Mouse (Mus musculus): ENCODE measurements around the gene Polr1e. TPM values are rescaled to one million over a fixed set of nuclear protein-coding genes. Genes with fewer than 3 reads are reported as not detected.
"Not testable (repeated sequence)": the region's sequence is repeated elsewhere in the genome, so short reads cannot be mapped to it uniquely, and the experiment has no call there.

The Polr1e gene
- polyA plus RNA-seq, 1 experiment from 2014 or later, result 36.7 TPM

DNA sequence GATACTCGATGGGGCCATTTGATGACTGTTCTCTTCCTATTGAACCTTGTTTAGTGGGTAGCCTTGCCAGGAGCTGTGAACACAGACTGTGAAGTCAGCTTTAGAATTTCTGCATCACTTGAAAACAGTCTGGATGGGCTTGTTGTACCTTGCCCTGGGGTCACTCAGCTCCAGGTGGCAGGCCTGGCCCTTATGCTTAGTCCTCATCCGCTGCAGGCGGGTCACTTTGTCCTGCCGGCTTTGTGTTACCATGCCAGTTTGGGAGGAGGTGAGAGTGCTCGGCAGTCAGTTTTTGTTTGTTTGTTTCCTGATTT is 36.5 kb upstream of the Polr1e start:
- 24% methylated on average over 5 of the region's 5 CpGs for WGBS
- ATAC-seq, result no peak
- no peak overlapping the region for H3K27ac ChIP-seq
- no peaks in the 10 kb centered on the region for H3K27me3 ChIP-seq
- peaks cover 27% of the 10 kb centered on the region for H3K4me1 ChIP-seq (replicated peaks)
- H3K36me3 ChIP-seq, result 0 out of 2 replicates have a peak, but pooled peaks cover 7% of the 10 kb centered on the region
- no peaks in the 10 kb centered on the region for H3K9me3 ChIP-seq
- H3K4me3 ChIP-seq (replicated peaks), result peak overlapping the region; percentile 56
- 0 out of 2 replicates have a peak overlapping the region, but pooled peaks have one; percentile 76 for H3K9ac ChIP-seq (replicated peaks)
- peak overlapping the region; percentile 85 for H3K4me2 ChIP-seq (replicated peaks)

DNA sequence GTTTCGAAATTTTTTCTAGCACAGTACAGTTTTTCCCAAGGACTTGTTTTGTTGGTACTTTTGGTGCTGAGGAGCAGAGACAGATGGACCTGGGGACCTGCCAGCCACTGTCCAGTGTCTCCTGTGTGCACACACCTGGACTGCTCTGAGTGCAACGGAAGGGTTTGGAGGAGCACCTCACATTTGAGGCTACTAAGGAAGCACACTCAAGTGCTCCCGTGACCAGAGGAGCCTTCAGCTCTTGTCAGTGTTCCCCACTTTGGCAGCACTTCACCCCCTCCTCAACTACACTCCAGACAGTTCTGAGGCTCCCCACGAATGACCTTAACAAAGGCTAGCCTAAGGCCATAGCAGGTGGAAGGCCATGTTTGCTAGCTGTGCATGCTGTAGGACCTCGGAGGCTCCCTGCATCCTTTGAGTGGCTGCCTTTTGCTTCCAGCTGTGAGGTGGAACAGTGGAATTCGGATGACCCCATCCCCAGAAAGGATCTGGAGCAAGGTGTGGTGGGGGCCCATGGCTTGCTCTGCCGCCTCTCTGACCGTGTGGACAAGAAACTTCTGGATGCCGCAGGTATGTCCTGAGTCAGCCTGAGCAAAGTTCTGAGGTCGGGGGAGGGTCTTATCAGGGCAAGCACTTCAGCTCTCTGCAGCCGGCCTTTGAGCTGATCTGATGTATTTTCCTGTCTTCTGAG is 35.8 kb upstream of the Polr1e start:
- no peaks in the 10 kb centered on the region for H3K9me3 ChIP-seq
- no peak overlapping the region for H3K4me3 ChIP-seq (replicated peaks)
- WGBS, result 75% methylated on average over 11 of the region's 11 CpGs
- H3K36me3 ChIP-seq, result peaks cover 12% of the 10 kb centered on the region; the same call in 1 of the 2 replicates
- H3K9ac ChIP-seq (replicated peaks), result no peak overlapping the region
- H3K27me3 ChIP-seq, result no peaks in the 10 kb centered on the region
- H3K4me1 ChIP-seq (replicated peaks), result peaks cover 27% of the 10 kb centered on the region
- H3K27ac ChIP-seq, result no peak overlapping the region
- H3K4me2 ChIP-seq (replicated peaks), result peak overlapping the region; percentile 85; the same call in 1 of the 2 replicates
- ATAC-seq, result no peak

GRCm38 (mm10) chr4:44983131-44983740 is 35.1 kb upstream of the Polr1e start:
- WGBS, result 90% methylated on average over 10 of the region's 10 CpGs
- no peak for ATAC-seq
- no peak overlapping the region for H3K27ac ChIP-seq

GRCm38 (mm10) chr4:44990560-44990959 is 27.8 kb upstream of the Polr1e start:
- Histone ChIP-seq H3K27ac (no peak overlapping the region), H3K4me1 (replicated peaks) (peaks cover under 1% of the 10 kb centered on the region; the same call in 1 of the 2 replicates), H3K4me2 (replicated peaks) (no peak overlapping the region), H3K9me3 (no peaks in the 10 kb centered on the region), H3K9ac (replicated peaks) (no peak overlapping the region), H3K36me3 (peaks cover 68% of the 10 kb centered on the region), H3K27me3 (no peaks in the 10 kb centered on the region), H3K4me3 (replicated peaks) (no peak overlapping the region)
- no peak for ATAC-seq
- 87% methylated on average over 5 of the region's 5 CpGs for WGBS

More at GRCm38 (mm10) chr4:44983131-44983740, 35.1 kb upstream of the Polr1e start:
- Histone ChIP-seq H3K9ac (replicated peaks) (no peak overlapping the region), H3K4me3 (replicated peaks) (no peak overlapping the region), H3K27me3 (no peaks in the 10 kb centered on the region), H3K4me2 (replicated peaks) (no peak overlapping the region), H3K4me1 (replicated peaks) (peaks cover 27% of the 10 kb centered on the region), H3K36me3 (peaks cover 17% of the 10 kb centered on the region), H3K9me3 (no peaks in the 10 kb centered on the region)

- H3K9ac ChIP-seq (replicated peaks); ATAC-seq; H3K9me3 ChIP-seq; H3K27ac ChIP-seq; H3K27me3 ChIP-seq; H3K4me3 ChIP-seq (replicated peaks); H3K4me2 ChIP-seq (replicated peaks): not testable (repeated sequence)
- 93% methylated on average over 11 of the region's 11 CpGs for WGBS
- peaks cover 12% of the 10 kb centered on the region for H3K4me1 ChIP-seq (replicated peaks)
- peaks cover 65% of the 10 kb centered on the region for H3K36me3 ChIP-seq
These were observed 26.1 kb upstream of the Polr1e start for GRCm38 (mm10) chr4:44992330-44992729.

GRCm38 (mm10) chr4:44993179-44993578 is 25.2 kb upstream of the Polr1e start:
- not testable (repeated sequence) for H3K9me3 ChIP-seq; H3K4me2 ChIP-seq (replicated peaks); ATAC-seq; H3K27me3 ChIP-seq; H3K9ac ChIP-seq (replicated peaks); H3K4me3 ChIP-seq (replicated peaks); H3K27ac ChIP-seq
- 93% methylated on average over 14 of the region's 14 CpGs for WGBS
- Histone ChIP-seq H3K4me1 (replicated peaks) (peaks cover 16% of the 10 kb centered on the region), H3K36me3 (peaks cover 59% of the 10 kb centered on the region)

DNA sequence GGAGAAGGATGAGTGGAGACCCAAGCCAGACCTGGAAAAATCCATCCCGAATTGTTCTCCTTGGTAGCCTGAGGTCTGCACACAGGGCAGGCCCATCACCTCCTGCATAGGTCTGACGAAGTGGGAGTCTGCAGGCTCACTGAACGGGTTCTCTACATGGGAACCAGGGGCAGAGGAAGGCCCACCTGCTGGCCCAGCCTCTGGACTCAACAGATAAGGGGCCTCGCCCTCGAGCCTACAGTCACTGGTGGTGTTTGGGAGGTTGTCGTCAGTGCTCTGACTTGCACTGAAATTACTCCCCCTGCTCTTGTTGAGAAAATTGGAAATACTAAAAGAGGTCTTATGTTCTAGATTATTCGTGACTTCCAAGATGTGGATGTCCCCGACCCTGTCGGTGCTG is 24.5 kb upstream of the Polr1e start:
- ATAC-seq, result no peak
- H3K4me1 ChIP-seq (replicated peaks), result peaks cover 16% of the 10 kb centered on the region
- H3K4me3 ChIP-seq (replicated peaks), result no peak overlapping the region
- H3K9me3 ChIP-seq, result no peaks in the 10 kb centered on the region
- H3K36me3 ChIP-seq, result peaks cover 53% of the 10 kb centered on the region
- no peaks in the 10 kb centered on the region for H3K27me3 ChIP-seq
- no peak overlapping the region for H3K9ac ChIP-seq (replicated peaks)
- H3K4me2 ChIP-seq (replicated peaks), result no peak overlapping the region
- H3K27ac ChIP-seq, result no peak overlapping the region
- 93% methylated on average over 9 of the region's 9 CpGs for WGBS

DNA sequence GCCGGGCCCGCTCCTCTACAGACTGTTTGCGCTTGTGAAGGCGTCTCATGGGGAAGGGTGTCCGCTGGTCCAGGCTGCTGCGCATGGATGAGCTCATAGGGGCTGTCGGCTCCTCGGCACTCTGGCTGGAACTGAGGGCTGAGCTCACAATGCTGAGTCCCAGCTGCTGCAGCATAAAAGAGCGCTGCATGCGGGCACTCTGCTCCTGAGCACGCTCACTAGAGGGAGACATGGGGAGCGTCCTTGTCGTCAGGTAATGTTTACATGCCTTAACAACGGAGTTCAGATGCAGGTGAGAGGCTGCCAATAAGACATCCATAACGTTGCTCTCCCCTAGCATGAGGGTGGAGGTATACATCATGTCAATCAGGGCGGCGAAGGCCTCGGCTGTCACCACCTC is 23.6 kb upstream of the Polr1e start:
- Histone ChIP-seq H3K36me3 (peaks cover 44% of the 10 kb centered on the region), H3K9ac (replicated peaks) (no peak overlapping the region), H3K27ac (no peak overlapping the region), H3K4me1 (replicated peaks) (peaks cover 16% of the 10 kb centered on the region), H3K4me3 (replicated peaks) (no peak overlapping the region), H3K4me2 (replicated peaks) (no peak overlapping the region), H3K9me3 (no peaks in the 10 kb centered on the region), H3K27me3 (no peaks in the 10 kb centered on the region)
- ATAC-seq, result peak; percentile 30; the same call in 1 of the 2 replicates
- 86% methylated on average over 18 of the region's 18 CpGs for WGBS

GRCm38 (mm10) chr4:44998071-44998470 is 20.3 kb upstream of the Polr1e start:
- ATAC-seq, result no peak
- WGBS, result 74% methylated on average over 3 of the region's 3 CpGs
- H3K27ac ChIP-seq, result no peak overlapping the region
- no peaks in the 10 kb centered on the region for H3K27me3 ChIP-seq
- H3K9ac ChIP-seq (replicated peaks), result no peak overlapping the region
- H3K4me3 ChIP-seq (replicated peaks), result no peak overlapping the region
- H3K36me3 ChIP-seq, result peaks cover 21% of the 10 kb centered on the region
- peaks cover 16% of the 10 kb centered on the region for H3K4me1 ChIP-seq (replicated peaks)
- no peak overlapping the region for H3K4me2 ChIP-seq (replicated peaks)
- no peaks in the 10 kb centered on the region for H3K9me3 ChIP-seq

DNA sequence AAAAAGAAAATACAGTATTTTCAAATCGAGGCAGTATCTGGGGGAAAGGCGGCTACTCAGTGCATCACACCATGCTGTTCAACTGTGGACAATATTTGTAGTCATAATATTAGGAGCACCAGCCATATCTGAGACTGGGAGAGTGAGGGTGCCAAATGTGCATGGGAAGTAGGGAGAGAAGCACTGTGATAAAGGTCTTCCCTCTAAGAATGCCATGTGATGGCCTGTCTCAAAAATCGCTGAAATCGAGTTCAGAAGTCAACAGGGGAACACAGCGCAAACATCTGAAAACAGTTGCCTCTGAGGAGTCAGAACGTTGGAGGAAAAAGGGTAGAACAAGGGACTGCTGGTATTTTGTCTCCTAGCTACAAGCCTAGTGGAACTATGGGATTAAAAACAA is 18.4 kb upstream of the Polr1e start:
- Histone ChIP-seq H3K36me3 (peaks cover 11% of the 10 kb centered on the region), H3K9me3 (no peaks in the 10 kb centered on the region), H3K27me3 (no peaks in the 10 kb centered on the region), H3K9ac (replicated peaks) (no peak overlapping the region), H3K4me2 (replicated peaks) (no peak overlapping the region), H3K4me3 (replicated peaks) (no peak overlapping the region), H3K4me1 (replicated peaks) (peaks cover 16% of the 10 kb centered on the region), H3K27ac (no peak overlapping the region)
- no peak for ATAC-seq
- WGBS, result 90% methylated on average over 6 of the region's 6 CpGs

DNA sequence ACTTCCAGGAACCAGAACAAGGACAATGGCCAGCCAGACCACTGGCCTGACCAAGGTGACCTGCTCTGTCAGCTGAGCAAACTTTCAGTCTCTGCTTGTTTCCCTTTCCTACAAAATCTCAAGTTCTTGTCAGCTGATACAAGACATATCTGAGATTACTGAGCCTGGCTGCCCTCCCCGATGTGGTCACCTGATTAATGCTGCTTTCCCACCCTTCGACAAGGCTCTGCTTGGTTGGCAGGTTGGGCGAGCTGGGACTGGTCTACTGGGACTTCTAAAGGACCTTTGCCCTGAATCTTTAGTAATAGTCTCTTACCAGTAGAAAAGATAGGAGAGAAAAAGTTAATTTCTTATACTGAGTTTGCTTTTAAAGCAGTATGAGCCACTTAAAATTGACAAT is 12.9 kb upstream of the Polr1e start:
- Histone ChIP-seq H3K27me3 (no peaks in the 10 kb centered on the region), H3K27ac (no peak overlapping the region), H3K9me3 (no peaks in the 10 kb centered on the region), H3K4me3 (replicated peaks) (no peak overlapping the region), H3K36me3 (peaks cover 9% of the 10 kb centered on the region; the same call in 1 of the 2 replicates), H3K4me2 (replicated peaks) (no peak overlapping the region), H3K4me1 (replicated peaks) (peaks cover 11% of the 10 kb centered on the region), H3K9ac (replicated peaks) (no peak overlapping the region)
- WGBS, result 95% methylated on average over 3 of the region's 3 CpGs
- no peak for ATAC-seq

DNA sequence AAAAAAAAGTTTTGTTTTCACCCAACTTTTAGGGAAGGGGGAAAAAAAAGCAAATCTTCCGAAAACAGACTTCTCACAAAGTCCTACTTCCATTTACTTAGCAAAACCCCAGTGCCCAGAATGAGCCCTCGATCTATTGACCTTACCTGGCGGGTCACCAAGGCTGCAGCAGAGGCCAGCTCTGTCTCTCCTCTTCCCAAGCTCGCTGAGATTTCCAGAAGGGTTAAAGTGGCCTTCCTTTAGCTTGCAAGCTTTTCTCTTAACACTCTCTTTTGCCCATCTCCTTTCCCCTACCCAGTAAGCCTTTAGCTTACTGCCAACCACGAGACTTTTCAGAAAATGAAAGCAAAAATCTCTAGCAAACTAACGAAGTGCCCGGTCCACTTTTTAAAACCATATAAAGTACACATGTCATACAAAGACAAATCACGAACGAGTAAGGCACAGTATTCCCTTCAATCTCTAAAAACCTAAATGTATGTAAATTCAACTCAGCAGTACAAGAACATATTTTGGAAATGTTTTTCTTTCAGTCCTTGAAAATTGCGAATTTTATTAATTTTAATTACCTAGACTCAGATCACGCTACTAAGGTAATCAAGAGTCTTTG is 7.5 kb upstream of the Polr1e start:
- peak overlapping the region; percentile 97; the same call in 1 of the 2 replicates for H3K27ac ChIP-seq
- 10% methylated on average over 11 of the region's 11 CpGs for WGBS
- H3K4me2 ChIP-seq (replicated peaks), result peak overlapping the region; percentile 79
- no peaks in the 10 kb centered on the region for H3K36me3 ChIP-seq
- H3K27me3 ChIP-seq, result no peaks in the 10 kb centered on the region
- ATAC-seq, result no peak
- H3K9ac ChIP-seq (replicated peaks), result peak overlapping the region; percentile 95
- no peaks in the 10 kb centered on the region for H3K9me3 ChIP-seq
- peak overlapping the region; percentile 90 for H3K4me3 ChIP-seq (replicated peaks)
- peaks cover 29% of the 10 kb centered on the region for H3K4me1 ChIP-seq (replicated peaks)
